Mouse (Mus musculus) mesoderm, embryonic 11.5 days (tissue): ENCODE measurements at regions not wholly inside any gene's neighbourhood (a gene's known extent, or its start where the extent isn't known, plus 50 kb on each side); places are given as distances from the start of the nearest gene placed in this dataset.
A peak's percentile ranks its signal among the peaks of the same experiment; 100 is the strongest.

Experiments
- DNase-seq: peaks from one replicate; pipeline ENCODE4 v3.0.0-alpha.2; 2012; ENCODE audit warnings: low read depth, low spot score

- DNase-seq, result no peak
These were observed 1001.8 kb upstream of the Tenm3 start for GRCm38 (mm10) chr8:49845575-49845974.

- no peak for DNase-seq
These were observed 988.2 kb upstream of the Tenm3 start for GRCm38 (mm10) chr8:49831970-49832369.

DNA sequence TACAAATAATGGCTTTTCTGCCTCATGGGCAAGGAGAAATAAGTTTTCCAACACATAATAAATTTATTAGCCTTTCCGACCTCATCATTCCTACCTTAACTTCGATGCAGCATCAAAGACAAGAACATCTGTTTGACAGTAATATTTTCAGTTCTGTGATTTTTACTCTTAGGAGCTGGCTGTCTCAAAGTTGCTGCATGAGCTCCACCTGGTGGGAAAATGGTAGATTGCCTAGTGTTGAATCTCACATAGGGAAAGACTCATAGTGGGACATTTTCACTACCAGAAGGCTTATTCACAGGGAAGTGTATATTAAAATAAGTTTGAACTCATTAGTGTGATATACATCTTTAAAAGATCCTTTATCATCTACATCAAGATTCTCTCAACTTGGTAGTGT is 985.6 kb upstream of the Tenm3 start:
- DNase-seq, result peak; percentile 67

GRCm38 (mm10) chr8:49826231-49826630 is 982.5 kb upstream of the Tenm3 start:
- DNase-seq, result no peak

- no peak for DNase-seq
These were observed 981.2 kb upstream of the Tenm3 start for GRCm38 (mm10) chr8:49825000-49825399.

GRCm38 (mm10) chr8:49822791-49823190 is 979.0 kb upstream of the Tenm3 start:
- peak; percentile 10 for DNase-seq

DNA sequence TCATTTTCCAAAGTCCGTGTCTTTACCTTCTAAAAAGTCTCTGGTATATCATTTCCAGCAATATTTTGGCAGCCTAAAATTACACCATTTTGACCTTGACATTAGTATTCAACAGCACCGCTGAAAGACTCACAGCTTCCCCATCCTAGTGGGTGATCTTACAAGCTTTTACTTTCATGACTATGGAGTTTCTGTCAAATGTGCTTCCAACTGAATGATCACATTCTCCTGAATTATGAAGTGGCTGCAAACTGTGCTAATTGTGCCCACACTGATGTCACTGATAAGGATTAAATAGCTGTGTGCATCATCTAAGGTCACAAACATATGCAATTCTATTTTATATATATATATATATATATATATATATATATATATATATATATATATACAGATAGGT is 955.5 kb upstream of the Tenm3 start:
- DNase-seq, result no peak

- DNase-seq, result no peak
These were observed 953.0 kb upstream of the Tenm3 start for GRCm38 (mm10) chr8:49796741-49797140.

- no peak for DNase-seq
These were observed 950.7 kb upstream of the Tenm3 start for GRCm38 (mm10) chr8:49794491-49794890.

DNA sequence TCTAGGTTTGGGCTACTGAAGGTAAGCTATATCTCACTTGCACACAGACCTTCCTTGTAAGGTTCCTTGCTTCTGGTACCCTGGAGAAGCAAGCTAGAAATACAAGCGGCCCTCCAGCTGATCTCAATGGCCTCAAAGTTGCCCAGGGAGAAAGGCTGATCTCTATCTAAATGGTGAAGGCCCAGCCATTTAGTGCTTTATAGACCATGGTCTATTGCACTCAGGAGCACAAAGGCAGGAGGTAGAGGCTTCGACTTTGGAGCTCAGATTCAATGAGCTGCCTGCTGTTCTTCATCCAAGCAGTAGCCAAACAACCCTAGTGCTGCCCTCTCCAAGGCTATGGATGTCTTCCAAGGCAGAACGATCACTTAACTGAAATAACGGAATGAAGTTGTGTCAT is 926.1 kb upstream of the Tenm3 start:
- no peak for DNase-seq

GRCm38 (mm10) chr8:49738043-49738442 is 894.3 kb upstream of the Tenm3 start:
- DNase-seq, result no peak

GRCm38 (mm10) chr8:49729156-49729555 is 885.4 kb upstream of the Tenm3 start:
- DNase-seq, result peak; percentile 49

GRCm38 (mm10) chr8:49712371-49712770 is 868.6 kb upstream of the Tenm3 start:
- DNase-seq, result no peak

- DNase-seq, result peak; percentile 23
These were observed 865.0 kb upstream of the Tenm3 start for GRCm38 (mm10) chr8:49708701-49709100.

DNA sequence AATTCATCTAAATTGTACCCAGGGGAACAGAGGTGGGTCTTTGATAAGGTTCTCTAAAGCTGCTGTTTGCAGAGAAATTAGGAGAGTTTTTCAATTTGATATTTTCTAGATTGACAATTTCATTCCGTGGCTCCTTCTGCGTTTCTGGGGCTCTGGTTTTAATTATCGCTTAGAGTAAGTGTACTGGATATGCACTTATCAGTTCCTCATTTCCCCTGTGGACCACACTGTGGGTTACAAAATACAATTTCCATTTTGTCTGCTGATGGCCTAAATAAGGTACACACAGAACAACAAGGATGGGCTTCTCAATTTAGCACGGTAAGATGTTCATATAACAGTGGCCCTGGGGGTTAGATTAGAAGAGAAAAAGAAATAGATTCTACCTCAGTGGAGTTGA is 855.3 kb upstream of the Tenm3 start:
- DNase-seq, result no peak

DNA sequence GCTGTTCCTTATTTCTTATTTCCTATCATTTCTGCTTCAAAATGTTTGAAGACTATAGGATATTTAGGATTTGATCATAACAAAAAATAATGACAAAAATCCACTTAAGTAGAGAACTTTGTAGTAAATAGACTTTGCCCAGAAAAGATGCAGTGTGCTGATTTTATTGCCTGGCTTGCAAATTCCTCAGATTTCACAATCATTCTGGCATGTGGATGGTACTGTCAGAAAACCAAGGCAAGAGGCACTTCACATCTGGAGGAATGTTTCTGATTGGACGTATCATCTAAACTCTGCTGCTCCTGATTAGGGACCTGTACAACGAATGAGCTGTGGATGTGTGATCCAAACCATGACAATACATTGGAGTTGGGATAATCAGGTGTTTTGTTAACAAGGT is 853.0 kb upstream of the Tenm3 start:
- DNase-seq, result no peak
